Mouse (Mus musculus): Measurements from ENCODE around the gene Trim28. TPM values are rescaled to one million over a fixed set of nuclear protein-coding genes. Genes with fewer than 3 reads are reported as not detected.
"Not testable (repeated sequence)": the region's sequence is repeated elsewhere in the genome, so short reads cannot be mapped to it uniquely, and the experiment has no call there.

Gene Trim28
- polyA plus RNA-seq, 1 experiment from 2014 or later, result 116 TPM

GRCm38 (mm10) chr7:13046084-13046483, 47.2 kb downstream of the Trim28 start:
- peak; percentile 77 for ATAC-seq
- Histone ChIP-seq H3K27ac (ENCODE audit: low read length) (no peak overlapping the region), H3K4me2 (ENCODE audit: low read depth, low read length) (no peak overlapping the region), H3K36me3 (ENCODE audit: control insufficient read depth, insufficient read depth, low read length) (no peaks in the 10 kb centered on the region), H3K27me3 (replicated peaks; ENCODE audit: control insufficient read depth, insufficient read depth, low read length) (peaks cover 34% of the 10 kb centered on the region), H3K4me1 (ENCODE audit: control insufficient read depth, insufficient read depth, low read length) (peaks cover 13% of the 10 kb centered on the region), H3K4me3 (ENCODE audit: low read length) (no peak overlapping the region), H3K9me3 (ENCODE audit: control insufficient read depth, low read length) (peaks cover 8% of the 10 kb centered on the region; the same call in 1 of the 2 replicates), H3K9ac (ENCODE audit: low read depth, low read length) (no peak overlapping the region)
- WGBS, result 4% methylated on average over 2 of the region's 2 CpGs

- H3K27ac ChIP-seq (ENCODE audit: low read length), result no peak overlapping the region
- no peak for ATAC-seq
- H3K4me1 ChIP-seq (ENCODE audit: control insufficient read depth, insufficient read depth, low read length), result no peaks in the 10 kb centered on the region
- no peak overlapping the region for H3K4me3 ChIP-seq (ENCODE audit: low read length)
- no peaks in the 10 kb centered on the region for H3K27me3 ChIP-seq (replicated peaks; ENCODE audit: control insufficient read depth, insufficient read depth, low read length)
- H3K9me3 ChIP-seq (ENCODE audit: control insufficient read depth, low read length), result no peaks in the 10 kb centered on the region
- H3K4me2 ChIP-seq (ENCODE audit: low read depth, low read length), result no peak overlapping the region
- H3K9ac ChIP-seq (ENCODE audit: low read depth, low read length), result no peak overlapping the region
- WGBS, result 90% methylated on average over 13 of the region's 13 CpGs
- no peaks in the 10 kb centered on the region for H3K36me3 ChIP-seq (ENCODE audit: control insufficient read depth, insufficient read depth, low read length)
Observed at GRCm38 (mm10) chr7:13053001-13053400, 54.1 kb downstream of the Trim28 start.

DNA sequence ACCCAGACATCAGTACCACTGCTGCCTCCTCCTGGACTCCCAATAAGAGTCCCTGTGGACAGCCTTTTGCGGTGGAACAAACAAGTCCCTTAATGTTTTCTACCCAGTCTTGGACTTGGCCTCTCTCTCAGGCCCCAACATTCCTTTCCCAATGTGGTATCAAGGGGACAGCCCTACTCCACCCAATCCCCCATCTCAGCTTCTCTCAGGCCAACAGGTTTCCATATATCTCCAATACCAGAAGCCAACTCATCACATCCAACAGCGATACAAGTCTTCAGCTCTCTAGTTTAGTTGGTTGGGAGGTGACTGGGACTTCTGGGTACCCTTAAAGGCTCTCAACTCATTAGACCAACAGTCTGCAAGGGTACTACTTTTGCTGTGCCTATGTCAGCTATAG, 54.6 kb downstream of the Trim28 start:
- Histone ChIP-seq H3K9me3 (ENCODE audit: control insufficient read depth, low read length) (no peaks in the 10 kb centered on the region), H3K27me3 (replicated peaks; ENCODE audit: control insufficient read depth, insufficient read depth, low read length) (no peaks in the 10 kb centered on the region), H3K4me2 (ENCODE audit: low read depth, low read length) (peak overlapping the region; percentile 79), H3K9ac (ENCODE audit: low read depth, low read length) (peak overlapping the region; percentile 76; the same call in 1 of the 2 replicates), H3K4me1 (ENCODE audit: control insufficient read depth, insufficient read depth, low read length) (no peaks in the 10 kb centered on the region), H3K4me3 (ENCODE audit: low read length) (peak overlapping the region; percentile 65; the same call in 1 of the 2 replicates), H3K36me3 (ENCODE audit: control insufficient read depth, insufficient read depth, low read length) (no peaks in the 10 kb centered on the region), H3K27ac (ENCODE audit: low read length) (no peak overlapping the region)
- no peak for ATAC-seq
- 95% methylated on average over 2 of the region's 2 CpGs for WGBS

- ATAC-seq, result no peak
- no peaks in the 10 kb centered on the region for H3K9me3 ChIP-seq (ENCODE audit: control insufficient read depth, low read length)
Observed at GRCm38 (mm10) chr7:13053961-13054286, 55.0 kb downstream of the Trim28 start.

DNA sequence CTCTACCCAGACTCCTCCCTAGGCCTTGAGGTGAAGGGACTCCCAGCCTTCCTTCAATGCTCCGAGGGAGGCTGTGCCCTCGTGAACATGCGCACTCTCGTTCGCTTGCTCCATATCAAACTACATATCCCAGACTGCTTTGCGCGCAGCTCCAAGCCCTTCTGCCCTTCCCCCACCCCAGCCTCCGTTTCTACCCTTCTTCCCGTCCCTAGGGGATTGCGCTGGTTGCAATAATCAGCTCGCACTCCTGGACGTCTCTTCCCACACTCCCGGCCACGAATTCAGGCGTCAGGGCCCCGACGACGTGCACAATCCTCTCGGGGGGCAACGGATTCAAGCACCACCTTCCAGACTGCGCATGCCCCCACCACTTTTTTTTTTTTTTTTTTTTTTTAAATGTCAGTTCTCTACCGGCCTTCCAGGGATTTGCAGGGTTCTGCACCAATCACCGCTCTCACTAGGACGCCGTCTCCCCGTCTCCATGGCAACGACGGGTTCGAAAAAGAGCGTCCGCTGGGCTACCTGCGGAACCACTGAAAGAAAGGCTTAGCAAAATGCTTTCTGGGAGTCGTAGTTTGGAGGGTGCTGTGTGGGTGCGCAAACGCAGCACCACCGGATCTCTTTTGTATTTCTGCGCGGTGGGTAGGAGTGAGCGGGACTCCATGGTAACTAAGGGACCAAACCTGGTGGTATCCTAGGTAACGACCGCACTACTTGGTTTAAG, 55.5 kb downstream of the Trim28 start, which contains the start of gene Mzf1:
Gene Mzf1 (minus strand): TSS at position 478 of the 724 bp plus-strand sequence.
- H3K4me1 ChIP-seq (ENCODE audit: control insufficient read depth, insufficient read depth, low read length), result no peaks in the 10 kb centered on the region
- H3K9me3 ChIP-seq (ENCODE audit: control insufficient read depth, low read length), result no peaks in the 10 kb centered on the region
- no peaks in the 10 kb centered on the region for H3K36me3 ChIP-seq (ENCODE audit: control insufficient read depth, insufficient read depth, low read length)
- peak within 1 kb of the TSS; percentile 76 for H3K9ac ChIP-seq (ENCODE audit: low read depth, low read length)
- no peaks in the 10 kb centered on the region for H3K27me3 ChIP-seq (replicated peaks; ENCODE audit: control insufficient read depth, insufficient read depth, low read length)
- peak within 1 kb of the TSS; percentile 79 for H3K4me2 ChIP-seq (ENCODE audit: low read depth, low read length)
- under 1% methylated on average over 41 of the region's 41 CpGs for WGBS
- peak within 1 kb of the TSS; percentile 82 for H3K27ac ChIP-seq (ENCODE audit: low read length)
- ATAC-seq, result peak; percentile 95
- H3K4me3 ChIP-seq (ENCODE audit: low read length), result peak within 1 kb of the TSS; percentile 65

More at GRCm38 (mm10) chr7:13053961-13054286, 55.0 kb downstream of the Trim28 start:
- H3K27me3 ChIP-seq (replicated peaks; ENCODE audit: control insufficient read depth, insufficient read depth, low read length), result no peaks in the 10 kb centered on the region
- no peaks in the 10 kb centered on the region for H3K4me1 ChIP-seq (ENCODE audit: control insufficient read depth, insufficient read depth, low read length)
- WGBS, result 2% methylated on average over 15 of the region's 15 CpGs
- H3K27ac ChIP-seq (ENCODE audit: low read length), result peak overlapping the region; percentile 23; the same call in 1 of the 2 replicates
- H3K9ac ChIP-seq (ENCODE audit: low read depth, low read length), result peak overlapping the region; percentile 76
- H3K4me3 ChIP-seq (ENCODE audit: low read length), result peak overlapping the region; percentile 65
- peak overlapping the region; percentile 79 for H3K4me2 ChIP-seq (ENCODE audit: low read depth, low read length)
- H3K36me3 ChIP-seq (ENCODE audit: control insufficient read depth, insufficient read depth, low read length), result no peaks in the 10 kb centered on the region

DNA sequence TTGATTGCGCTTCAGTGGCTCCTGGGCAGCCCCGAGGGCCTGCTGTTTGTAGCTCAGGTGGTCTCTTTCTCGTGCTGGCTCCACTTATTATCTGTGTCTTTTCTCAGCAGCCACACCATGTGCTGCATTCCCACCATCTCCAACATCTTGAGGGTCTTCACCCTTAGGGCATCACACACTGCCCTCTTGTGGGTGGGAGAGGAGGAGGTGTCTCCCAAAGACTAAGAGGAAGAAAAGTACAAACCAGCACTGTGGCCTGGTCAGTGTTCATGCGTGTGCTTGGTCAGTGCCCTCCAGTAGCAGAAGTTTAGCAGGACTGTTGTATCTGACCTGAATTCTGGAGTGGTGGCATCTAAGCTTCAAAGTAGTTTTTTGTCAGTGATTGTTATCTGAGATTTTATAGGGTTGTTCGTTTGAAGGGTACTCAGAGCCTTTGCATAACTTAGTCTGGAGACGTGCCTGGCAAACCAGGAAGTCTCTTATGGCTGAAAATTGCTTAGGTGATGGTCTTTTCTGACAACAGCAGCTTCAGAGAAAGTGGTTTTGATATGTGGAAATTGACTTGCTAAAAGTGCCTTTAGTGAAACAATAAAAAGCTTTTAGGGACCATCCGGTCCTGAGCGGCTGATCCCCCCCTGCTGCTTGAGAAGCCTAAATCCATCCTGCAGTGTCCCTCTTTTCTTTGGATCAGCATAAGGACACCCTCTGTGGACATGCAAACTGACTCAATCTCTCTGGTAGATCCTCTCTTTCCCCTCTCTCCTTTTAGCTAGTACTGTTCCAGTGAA, 58.2 kb downstream of the Trim28 start:
- 66% methylated on average over 8 of the region's 8 CpGs for WGBS
- H3K9ac ChIP-seq (ENCODE audit: low read depth, low read length), result no peak overlapping the region
- H3K4me2 ChIP-seq (ENCODE audit: low read depth, low read length), result no peak overlapping the region
- H3K4me3 ChIP-seq (ENCODE audit: low read length), result no peak overlapping the region
- no peaks in the 10 kb centered on the region for H3K27me3 ChIP-seq (replicated peaks; ENCODE audit: control insufficient read depth, insufficient read depth, low read length)
- no peak overlapping the region for H3K27ac ChIP-seq (ENCODE audit: low read length)
- no peaks in the 10 kb centered on the region for H3K36me3 ChIP-seq (ENCODE audit: control insufficient read depth, insufficient read depth, low read length)
- no peaks in the 10 kb centered on the region for H3K4me1 ChIP-seq (ENCODE audit: control insufficient read depth, insufficient read depth, low read length)
- no peak for ATAC-seq
- H3K9me3 ChIP-seq (ENCODE audit: control insufficient read depth, low read length), result no peaks in the 10 kb centered on the region

DNA sequence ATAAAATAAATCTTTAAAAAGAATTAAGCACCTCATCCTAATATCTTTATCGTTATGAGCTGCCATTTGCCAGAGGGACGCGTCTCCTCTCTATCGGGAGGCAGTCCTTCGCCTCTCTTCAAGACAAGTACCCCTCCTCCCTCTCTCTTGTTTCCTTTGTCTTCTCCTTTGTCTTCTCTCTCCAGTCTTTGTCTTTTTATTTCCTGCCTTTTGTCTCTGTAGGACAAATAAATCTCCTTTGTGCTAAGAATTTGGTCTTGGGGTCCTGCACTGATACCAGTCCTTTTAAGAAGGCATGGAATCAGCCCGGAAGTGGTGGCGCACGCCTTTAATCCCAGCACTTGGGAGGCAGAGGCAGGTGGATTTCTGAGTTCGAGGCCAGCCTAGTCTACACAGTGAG, 60.6 kb downstream of the Trim28 start:
- H3K27ac ChIP-seq (ENCODE audit: low read length), result no peak overlapping the region

GRCm38 (mm10) chr7:13063399-13063798, 64.5 kb downstream of the Trim28 start:
- 68% methylated on average over 2 of the region's 2 CpGs for WGBS
- not testable (repeated sequence) for H3K9me3 ChIP-seq (ENCODE audit: control insufficient read depth, low read length); ATAC-seq; H3K36me3 ChIP-seq (ENCODE audit: control insufficient read depth, insufficient read depth, low read length); H3K4me3 ChIP-seq (ENCODE audit: low read length); H3K9ac ChIP-seq (ENCODE audit: low read depth, low read length); H3K4me1 ChIP-seq (ENCODE audit: control insufficient read depth, insufficient read depth, low read length); H3K27me3 ChIP-seq (replicated peaks; ENCODE audit: control insufficient read depth, insufficient read depth, low read length); H3K27ac ChIP-seq (ENCODE audit: low read length); H3K4me2 ChIP-seq (ENCODE audit: low read depth, low read length)

More for the DNA sequence above, 60.6 kb downstream of the Trim28 start:
- Histone ChIP-seq H3K36me3 (ENCODE audit: control insufficient read depth, insufficient read depth, low read length) (no peaks in the 10 kb centered on the region), H3K4me3 (ENCODE audit: low read length) (no peak overlapping the region), H3K9ac (ENCODE audit: low read depth, low read length) (no peak overlapping the region), H3K4me1 (ENCODE audit: control insufficient read depth, insufficient read depth, low read length) (no peaks in the 10 kb centered on the region), H3K27me3 (replicated peaks; ENCODE audit: control insufficient read depth, insufficient read depth, low read length) (no peaks in the 10 kb centered on the region), H3K4me2 (ENCODE audit: low read depth, low read length) (no peak overlapping the region), H3K9me3 (ENCODE audit: control insufficient read depth, low read length) (no peaks in the 10 kb centered on the region)
- 92% methylated on average over 9 of the region's 9 CpGs for WGBS
- ATAC-seq, result no peak

DNA sequence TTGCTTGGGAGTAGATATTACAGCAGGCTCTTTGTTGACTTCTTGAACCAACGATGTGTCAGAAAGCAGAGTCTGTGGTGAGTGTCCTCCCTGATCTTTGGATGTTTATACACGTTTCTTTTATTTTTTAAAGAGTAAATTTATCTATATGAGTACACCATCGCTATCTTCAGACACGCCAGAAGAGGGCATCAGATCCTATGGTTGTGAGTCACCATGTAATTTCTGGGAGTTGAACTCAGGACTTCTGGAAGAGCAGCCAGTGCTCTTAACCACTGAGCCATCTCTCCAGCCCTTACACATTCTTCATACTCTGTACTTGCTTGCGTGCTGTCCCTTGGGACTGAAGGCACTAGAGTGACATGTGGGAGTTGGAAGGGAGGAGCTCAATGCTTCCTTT, 73.4 kb downstream of the Trim28 start:
- Histone ChIP-seq H3K4me1 (ENCODE audit: control insufficient read depth, insufficient read depth, low read length) (no peaks in the 10 kb centered on the region), H3K27ac (ENCODE audit: low read length) (no peak overlapping the region), H3K4me3 (ENCODE audit: low read length) (no peak overlapping the region), H3K9ac (ENCODE audit: low read depth, low read length) (no peak overlapping the region), H3K27me3 (replicated peaks; ENCODE audit: control insufficient read depth, insufficient read depth, low read length) (no peaks in the 10 kb centered on the region), H3K4me2 (ENCODE audit: low read depth, low read length) (no peak overlapping the region), H3K36me3 (ENCODE audit: control insufficient read depth, insufficient read depth, low read length) (no peaks in the 10 kb centered on the region), H3K9me3 (ENCODE audit: control insufficient read depth, low read length) (no peaks in the 10 kb centered on the region)
- 61% methylated on average over 5 of the region's 5 CpGs for WGBS
- ATAC-seq, result no peak
